Mouse (Mus musculus): ENCODE data around the gene Syt5.
"Not testable (repeated sequence)": the region's sequence is repeated elsewhere in the genome, so short reads cannot be mapped to it uniquely, and the experiment has no call there.

Syt5 gene

DNA sequence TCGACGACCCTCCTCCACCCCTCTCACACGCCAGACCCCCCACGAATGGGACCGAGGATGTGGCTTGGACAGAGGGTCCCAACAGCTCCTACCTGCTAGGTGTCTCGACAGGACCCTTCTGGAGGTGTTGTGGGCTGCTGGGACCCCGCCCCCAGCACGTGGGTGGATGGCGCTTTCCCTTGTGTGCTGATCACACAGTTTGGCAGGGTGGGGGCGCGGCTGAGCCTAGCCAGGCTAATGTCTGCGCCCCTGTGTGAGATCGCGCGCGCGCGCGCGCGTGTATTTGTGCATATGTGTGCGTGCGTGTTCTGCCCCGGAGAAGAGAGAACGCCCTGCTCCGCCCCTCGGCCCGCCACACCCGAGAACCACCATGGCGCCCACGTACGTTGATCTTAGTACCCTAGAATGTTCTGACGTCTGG, at the start of gene Syt5:
Gene Syt5, minus strand, starts transcription at position 321 of the 421 bp plus-strand sequence.
- no peak for DNase-seq (ENCODE audit: low spot score)

DNA sequence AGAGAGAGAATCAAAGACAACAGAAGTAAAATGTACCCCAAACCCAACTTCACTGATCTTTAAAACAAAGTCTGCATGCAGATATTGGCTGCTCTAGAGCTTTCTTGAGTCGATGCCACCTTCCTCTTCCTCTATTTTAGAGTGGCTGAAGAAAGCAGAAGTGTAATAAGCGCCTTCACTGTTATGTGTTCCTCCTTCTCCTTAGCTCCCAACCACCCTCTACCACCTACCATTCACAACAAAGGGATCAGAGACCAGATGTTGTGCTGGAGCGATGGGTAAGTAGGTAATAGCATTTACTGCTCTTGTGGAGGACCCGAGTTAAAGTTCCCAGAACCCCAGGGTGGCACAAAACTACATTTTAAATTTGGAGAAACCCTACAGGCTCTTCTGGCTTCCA, 49.7 kb upstream of the Syt5 start:
- DNase-seq (ENCODE audit: low spot score): not testable (repeated sequence)

DNA sequence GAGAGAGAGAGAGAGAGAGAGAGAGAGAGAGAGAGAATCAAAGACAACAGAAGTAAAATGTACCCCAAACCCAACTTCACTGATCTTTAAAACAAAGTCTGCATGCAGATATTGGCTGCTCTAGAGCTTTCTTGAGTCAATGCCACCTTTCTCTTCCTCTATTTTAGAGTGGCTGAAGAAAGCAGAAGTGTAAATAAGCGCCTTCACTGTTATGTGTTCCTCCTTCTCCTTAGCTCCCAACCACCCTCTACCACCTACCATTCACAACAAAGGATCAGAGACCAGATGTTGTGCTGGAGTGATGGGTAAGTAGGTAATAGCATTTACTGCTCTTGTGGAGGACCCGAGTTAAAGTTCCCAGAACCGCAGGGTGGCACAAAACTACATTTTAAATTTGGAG, 34.1 kb upstream of the Syt5 start:
- DNase-seq (ENCODE audit: low spot score): not testable (repeated sequence)

DNA sequence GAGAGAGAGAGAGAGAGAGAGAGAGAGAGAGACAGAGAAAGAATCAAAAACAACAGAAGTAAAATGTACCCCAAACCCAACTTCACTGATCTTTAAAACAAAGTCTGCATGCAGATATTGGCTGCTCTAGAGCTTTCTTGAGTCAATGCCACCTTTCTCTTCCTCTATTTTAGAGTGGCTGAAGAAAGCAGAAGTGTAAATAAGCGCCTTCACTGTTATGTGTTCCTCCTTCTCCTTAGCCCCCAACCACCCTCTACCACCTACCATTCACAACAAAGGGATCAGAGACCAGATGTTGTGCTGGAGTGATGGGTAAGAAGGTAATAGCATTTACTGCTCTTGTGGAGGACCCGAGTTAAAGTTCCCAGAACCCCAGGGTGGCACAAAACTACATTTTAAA, 25.0 kb upstream of the Syt5 start:
- not testable (repeated sequence) for DNase-seq (ENCODE audit: low spot score)

DNA sequence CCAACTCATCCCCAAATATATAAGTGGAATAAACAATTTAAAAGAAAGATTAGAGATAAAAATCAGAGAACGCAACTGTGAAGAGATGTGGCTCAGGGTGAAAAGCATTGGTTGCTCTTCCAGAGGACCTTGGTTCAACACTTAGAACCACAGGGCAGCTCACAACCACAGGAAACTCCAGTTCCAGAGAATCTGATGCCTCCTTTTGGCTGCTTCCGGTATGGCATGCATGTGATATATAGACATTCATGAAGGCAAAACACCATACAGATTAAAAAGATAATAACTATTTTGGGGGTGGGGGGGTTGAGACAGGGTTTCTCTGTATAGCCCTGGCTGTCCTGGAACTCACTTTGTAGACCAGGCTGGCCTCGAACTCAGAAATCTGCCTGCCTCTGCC, 15.3 kb upstream of the Syt5 start:
- no peak for DNase-seq (ENCODE audit: low spot score)

DNA sequence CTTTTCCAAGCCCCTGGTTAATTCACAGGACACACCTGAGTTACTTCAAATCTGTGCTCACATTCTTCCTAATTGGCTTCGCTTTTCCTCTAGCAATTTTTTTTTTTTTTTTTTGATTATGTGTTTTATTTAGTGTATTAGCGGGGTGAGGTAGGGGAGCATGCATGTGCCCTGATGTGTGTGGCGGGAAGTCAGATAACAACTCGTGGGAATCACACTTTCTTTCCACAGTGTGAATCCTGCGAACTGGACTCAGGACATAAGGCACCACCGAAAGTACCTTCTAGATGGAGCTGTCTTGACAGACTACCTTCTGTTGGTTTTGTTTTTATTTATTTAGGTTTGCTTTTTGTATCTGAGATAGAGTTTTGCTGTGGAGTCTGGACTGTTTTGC, 9.8 kb upstream of the Syt5 start:
- no peak for DNase-seq (ENCODE audit: low spot score)

DNA sequence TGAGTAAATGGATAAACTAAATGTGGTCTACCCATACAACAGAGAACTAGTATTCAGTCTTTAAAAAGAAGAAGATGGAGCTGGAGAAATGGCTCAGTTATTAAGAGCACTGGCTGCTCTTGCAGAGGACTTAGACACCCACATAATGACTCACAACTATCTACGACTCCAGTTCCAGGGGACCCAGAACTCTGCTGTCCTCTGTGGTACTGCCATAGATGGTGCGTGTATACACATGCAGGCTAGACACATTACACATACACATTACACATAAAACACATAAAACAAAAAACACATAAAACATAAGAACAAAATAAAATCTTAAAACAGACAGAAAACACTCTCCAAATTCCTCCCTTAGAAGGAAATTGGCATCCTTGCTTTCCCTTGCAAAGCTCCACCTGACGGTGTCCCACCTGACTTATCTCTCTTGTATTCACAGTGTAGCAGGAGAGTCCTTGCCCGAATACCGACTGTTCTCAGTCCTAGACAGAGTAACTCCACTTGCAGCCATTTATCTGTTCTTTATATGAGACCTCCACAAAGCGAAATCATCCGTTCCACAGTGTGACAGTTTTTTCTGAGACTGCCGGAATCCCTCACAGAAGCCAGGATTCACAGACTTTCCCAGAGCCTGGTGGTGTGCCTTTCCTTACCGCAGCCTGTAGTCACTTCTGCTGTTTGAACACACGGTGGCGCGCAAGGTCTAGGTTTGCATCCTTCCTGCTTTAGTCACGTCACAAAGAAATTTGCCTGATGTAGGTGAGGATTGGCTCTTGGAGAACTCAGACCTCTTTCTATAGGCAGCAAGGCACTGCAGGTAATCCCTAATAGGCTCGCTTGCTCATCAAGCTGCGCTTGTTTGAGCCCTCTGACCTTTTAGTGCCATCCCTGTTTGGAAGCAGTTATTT, 9.2 kb upstream of the Syt5 start:
- DNase-seq (ENCODE audit: low spot score): peak; percentile 51

DNA sequence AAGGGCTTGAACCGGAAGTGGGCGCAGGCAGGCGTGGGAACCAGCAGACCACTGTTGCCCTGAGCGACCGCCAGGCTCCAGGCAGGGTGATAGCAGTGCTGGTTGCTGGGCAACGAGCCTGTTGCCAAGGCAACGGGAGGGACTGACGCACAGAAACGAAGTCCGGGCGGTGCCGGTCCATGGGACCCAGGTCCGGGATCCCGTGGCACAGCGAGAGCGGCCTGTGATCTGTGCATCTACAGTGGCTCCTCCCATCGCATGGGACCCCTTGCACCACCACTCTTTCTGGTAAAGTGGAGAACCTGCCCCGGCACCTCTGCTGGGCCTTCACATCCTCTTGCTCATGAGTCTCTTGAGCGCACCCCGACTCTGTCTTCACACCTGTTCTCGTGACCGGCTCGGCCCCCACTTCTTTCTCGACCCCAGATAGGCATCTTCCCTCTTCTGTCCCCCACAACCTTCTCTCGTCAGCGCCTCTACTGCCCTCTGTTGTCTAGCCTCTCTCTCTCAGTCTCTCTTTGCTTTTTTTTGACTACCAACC, 680 bp downstream of the Syt5 start:
- DNase-seq (ENCODE audit: low spot score): no peak

DNA sequence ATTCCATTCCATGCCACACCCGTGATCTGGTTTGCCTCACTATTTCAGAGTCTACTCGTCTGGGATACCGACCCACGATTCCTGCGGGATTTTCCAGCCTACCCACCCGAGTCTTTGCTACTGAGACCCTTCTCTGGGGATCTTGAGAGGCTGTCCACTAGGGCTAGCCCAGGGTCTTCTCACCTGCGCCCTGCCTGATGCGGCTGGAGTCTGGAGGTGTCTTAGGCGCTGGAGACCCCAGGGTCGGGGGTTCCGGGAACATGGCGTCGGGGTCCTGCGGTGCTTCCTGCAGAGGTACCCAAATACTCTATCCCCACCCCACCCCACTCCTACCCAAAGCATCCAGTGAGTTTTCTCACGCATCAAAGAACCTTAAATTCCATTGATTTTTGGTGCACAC, 1.3 kb downstream of the Syt5 start:
- DNase-seq (ENCODE audit: low spot score): no peak

DNA sequence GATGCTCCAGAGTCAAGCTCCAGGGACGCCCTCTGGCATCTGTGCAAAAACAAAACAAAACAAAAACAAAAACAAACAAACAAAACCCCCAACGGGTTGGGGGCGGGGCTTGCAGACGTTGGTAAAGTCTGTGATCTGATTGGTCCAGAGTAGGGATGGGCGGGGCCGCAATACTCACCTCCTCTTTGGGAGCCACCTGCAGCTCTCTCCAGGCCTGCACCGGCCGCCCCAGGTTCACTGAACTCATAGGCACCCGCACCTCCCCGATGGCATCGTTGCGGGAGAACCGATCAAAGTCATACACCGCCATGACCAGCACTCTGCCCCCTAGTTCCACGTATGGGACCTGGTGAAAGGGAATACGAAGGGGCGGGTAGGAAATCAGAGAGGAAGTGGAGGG, 5.3 kb downstream of the Syt5 start:
- no peak for DNase-seq (ENCODE audit: low spot score)

DNA sequence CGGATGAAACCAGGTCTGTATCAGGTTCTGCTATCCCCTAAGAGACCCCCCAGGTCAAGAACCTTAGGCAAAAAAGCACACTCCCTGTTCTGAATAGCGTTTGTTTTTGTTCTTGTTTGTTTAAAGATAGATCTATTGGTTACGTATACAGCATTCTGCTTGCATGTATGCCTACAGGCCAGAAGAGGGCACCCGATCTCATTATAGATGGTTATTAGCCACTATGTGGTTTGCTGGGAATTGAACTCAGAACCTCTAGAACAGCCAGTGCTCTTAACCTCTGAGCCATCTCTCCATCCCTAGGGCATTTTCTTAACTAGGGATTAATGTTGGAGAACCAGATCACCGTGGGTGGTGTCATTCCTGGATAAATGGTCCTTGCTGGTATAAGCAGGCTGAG, 6.0 kb downstream of the Syt5 start:
- no peak for DNase-seq (ENCODE audit: low spot score)

DNA sequence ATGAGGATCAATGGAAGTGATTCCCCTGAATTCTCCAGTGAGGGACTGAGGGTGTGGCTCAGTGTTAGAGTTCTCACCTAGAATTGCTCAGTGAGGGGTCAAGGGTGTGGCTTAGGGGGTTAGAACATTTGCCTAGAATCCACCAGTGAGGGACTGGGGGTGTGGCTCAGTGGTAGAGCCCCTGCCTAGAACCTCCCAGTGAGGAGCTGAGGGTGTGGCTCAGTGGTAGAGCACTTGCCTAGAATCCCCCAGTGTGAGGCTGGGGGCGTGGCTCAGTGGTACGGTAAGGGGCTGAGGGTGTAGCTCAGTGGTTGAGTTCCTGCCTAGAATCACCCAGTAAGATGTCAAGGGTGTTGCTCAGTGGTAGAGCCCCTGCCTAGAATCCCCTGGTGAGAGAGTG, 8.3 kb downstream of the Syt5 start:
- DNase-seq (ENCODE audit: low spot score): no peak

DNA sequence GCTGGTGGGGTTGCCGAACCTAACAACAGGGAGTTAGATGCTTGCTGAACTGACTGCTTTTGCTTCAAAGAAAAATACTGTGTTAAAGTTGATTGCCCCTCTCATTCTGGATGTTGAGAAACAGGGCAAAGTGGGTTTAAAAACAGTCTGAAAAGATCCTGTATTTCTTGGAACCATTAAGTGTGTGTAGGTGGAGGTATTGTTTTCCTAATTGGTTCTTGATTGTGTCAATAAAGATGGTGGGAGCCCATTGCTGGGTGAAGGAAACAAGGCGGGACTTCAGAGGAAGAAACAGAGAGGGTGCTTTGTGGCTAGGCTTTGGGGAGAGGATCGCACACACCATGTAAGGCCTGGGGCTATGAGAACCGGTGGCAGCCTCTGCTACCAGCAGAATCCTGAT, 10.2 kb downstream of the Syt5 start:
- DNase-seq (ENCODE audit: low spot score): no peak

DNA sequence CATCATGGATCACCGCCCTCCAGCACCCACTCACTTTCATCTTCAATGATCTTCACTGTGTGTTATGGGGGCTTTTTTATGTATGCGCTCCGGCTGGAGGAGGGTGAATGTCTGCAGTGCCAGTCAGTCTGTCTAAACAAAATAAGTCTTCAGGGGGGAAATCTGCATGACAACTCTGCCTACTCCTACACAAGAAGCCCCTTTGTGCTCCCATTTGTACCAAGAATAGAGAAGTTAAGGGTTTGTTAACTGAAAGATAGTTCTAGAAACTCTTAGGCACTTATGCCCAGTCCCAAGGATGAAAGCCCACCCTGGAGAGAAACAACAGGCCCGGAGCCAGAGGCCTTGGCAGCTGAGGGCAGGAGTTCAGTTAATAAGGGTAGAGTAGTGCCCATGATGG, 11.0 kb downstream of the Syt5 start:
- DNase-seq (ENCODE audit: low spot score): no peak

DNA sequence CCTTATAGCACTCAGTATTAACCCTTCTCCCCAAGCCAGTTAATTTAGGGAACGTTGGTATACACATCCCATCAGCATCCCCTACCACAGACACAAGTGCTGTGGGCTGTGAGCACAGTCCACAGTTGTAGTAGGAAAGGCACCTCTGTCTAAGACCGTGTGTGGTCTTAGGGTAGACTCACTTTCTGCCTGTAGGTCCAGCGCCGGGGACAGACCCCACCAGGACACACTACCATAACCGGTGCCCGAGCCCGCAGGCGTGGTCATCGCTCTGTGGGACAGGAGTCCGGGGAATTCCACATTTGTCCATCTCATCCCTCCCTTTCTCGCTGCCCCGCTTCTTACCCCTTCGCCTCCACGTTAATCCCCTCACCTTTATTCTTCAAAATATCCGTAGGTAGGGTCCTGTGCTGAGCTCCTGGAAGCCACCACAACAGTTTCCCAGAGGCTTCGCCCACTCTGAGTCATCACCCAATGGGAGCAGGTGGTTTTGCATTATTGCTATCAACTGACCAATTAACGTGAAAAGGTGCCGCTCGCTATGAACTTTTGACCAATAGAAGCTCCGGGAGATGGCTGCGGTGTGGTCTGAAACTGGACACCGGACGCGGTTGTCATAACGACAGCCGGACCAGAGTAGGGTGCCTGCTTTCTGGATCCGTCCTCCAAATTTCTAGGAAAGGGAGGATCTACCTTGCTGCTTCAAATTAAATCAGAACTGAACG, 15.2 kb downstream of the Syt5 start, which contains the start of gene Dnaaf3:
Gene Dnaaf3, minus strand, starts transcription at position 449 of the 725 bp plus-strand sequence.
- no peak for DNase-seq (ENCODE audit: low spot score)

DNA sequence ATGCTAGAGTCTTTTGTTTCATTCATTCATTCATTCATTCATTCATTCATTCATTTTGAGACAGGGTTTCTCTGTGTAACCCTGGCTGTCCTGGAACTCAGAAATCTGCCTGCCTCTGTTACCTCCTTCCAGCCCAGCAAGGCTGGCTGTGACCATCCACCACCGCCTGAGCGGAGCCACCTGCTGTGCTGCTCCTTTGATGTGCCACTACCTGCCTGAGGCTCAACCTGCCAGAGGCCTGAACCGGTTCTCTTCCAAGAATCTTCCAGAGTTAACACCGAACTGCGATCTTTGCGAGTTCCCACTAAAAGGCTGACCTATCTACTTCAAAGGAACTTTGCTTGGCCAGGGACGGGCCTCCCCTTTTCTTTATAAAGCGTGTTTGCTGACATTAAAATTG, 17.2 kb downstream of the Syt5 start:
- not testable (repeated sequence) for DNase-seq (ENCODE audit: low spot score)

DNA sequence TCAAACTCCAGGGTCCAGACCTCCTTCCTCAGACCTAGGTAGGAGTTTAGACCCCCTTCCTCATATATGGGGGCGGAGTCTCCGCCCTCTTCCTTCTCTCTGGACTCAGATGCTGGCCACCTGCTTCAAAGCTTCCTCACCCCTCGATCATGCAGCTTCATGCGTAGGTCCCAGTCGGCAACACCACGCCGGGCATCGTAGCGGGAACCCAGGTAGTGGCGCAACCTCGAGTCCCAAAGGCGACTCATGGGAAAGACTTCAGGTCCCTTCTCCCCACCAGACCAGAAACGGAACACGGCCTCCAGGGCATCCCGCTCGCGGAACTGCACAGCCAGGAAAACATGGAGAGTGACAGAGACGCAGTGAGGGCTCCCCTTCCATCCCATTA, 20.0 kb downstream of the Syt5 start:
- no peak for DNase-seq (ENCODE audit: low spot score)

DNA sequence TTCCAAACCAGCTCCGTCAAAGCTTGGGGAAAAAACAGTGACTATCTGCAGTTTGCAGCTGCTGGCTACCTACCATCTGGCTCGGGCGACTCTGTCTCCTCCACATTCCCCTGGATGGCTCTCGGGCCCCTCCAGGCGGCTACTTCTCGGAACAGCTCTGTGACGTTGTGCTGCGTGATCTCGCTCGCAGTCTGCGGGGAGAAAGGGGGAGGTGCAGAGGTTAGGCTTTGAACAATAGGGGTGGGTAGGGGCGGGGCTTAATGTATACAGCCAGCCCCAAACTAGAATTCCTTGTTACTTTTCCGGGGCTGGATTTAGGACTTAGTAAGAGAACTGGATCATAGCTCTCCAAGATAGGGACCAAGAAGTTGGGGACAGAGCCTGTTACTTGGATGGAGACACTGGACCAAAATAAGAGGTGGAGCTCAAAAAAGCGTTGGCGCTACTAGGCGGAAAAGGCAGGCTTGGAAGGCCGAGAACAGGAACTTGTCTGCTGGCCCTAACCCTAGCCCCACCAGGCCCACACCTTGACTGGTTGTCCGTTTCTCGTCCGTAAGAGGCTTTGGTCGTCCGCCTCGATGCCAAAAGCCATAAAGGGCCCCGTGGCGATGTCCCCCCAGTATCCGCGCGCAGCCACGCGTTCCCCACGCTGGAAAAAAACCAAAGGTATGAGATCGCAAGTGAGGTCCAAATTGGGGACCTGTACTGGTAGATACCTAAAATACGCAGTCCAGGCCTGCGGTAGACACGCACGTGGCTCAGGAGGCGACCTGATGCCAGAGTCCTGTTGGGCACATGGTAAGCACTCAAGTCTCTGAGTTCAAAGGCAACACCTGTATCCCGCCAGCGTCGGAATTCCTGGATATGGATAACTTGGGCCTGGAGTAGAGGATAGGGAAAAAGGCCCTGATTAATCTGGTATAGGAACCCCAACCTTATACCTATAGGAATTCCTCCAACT, 20.7 kb downstream of the Syt5 start:
- DNase-seq (ENCODE audit: low spot score): peak; percentile 70

DNA sequence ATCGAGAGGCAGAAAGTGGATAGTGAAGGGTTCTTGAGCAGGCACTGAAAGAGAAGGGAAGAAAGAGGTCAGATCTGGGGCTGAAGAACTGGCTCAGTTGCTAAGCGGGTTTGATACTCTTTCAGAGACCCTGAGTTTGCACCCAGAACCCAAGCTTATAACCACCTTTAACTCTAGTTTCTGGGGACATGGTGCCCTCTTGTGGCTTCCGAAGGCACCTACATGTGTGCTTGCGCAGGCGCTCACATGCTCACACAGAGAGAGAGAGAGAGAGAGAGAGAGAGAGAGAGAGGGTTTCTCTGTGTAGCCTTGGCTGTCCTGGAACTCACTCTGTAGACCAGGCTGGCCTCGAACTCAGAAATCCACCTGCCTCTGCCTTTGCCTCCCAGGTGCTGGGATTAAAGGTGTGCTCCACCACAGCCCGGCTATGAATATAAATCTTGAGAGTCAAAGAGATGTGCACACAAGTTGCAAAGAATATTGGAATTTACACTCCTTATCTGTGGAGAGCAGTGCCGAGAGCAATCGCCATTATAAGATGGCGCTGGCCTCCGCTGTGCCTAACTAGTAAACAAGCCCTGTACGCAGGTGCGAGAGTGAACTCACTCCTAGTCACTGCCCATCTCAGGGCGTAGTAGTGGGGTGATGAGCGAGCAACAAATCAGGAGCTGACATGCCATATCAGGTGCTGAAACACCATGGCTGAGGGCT, 23.0 kb downstream of the Syt5 start, which contains the start of gene Tnni3:
Gene Tnni3, minus strand, starts transcription at position 18 of the 711 bp plus-strand sequence.
- peak; percentile 46 for DNase-seq (ENCODE audit: low spot score)

DNA sequence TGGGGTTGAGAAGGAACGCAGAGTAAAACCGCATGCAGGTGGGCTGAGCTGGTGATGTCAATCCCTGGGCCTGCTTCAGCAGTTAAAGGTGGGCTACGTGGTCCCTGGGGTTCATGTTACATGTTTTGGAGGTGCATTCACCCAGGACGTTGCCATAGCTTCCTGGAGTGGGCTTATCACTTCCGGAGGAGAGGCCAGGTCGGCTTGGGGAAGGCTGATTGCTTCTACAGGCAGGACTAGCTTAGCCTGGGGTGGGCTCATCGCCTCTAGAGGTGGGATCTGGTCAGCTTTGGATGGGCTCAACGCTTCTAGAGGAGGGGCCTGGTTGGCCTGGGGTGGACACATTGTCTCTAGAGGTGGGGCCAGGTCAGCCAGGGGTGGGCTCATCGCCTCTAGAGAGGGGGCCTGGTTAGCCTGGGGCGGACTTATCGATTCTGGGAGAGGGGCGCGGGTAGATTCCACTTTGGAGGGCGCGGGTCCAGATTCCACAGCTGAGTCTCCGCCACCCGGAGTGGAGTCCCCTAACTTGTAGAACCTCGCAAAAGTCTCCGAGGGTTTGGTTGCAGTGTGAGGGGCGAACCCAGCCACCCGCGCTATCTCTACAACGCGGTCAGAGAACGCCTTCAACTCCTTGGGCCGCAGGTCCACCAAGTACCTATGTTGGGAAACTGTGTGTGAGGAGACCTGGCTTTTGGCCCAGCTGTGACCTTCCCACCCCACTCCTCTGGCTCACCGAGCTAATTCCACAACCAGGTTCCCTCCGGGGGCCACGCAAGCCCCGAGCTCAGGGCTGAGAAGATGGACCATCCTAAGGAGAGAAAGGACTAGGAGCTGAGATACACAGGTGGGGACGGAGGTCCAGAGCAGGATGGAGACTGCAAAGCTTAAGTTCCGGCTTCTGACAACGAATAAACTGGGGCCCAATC, 23.9 kb downstream of the Syt5 start:
- DNase-seq (ENCODE audit: low spot score): no peak
